Mouse (Mus musculus) embryonic facial prominence, embryonic 13.5 days (tissue): ENCODE results near the gene Gtpbp1. TPM values are rescaled to one million over a fixed set of nuclear protein-coding genes. Genes with fewer than 3 reads are reported as not detected.
A peak's percentile ranks its signal among the peaks of the same experiment; 100 is the strongest.

ENCODE experiments used
- ATAC-seq: fragments of 200-750 bp; cut with Nextera tagmentation; 2 replicates; pipeline ENCODE4 v1.8.0; 2017; ENCODE audit warnings: low read depth; ENCODE audit not compliant: insufficient number of reproducible peaks, insufficient read depth, low FRiP score, low TSS enrichment
- H3K27ac ChIP-seq: fragments of 300-500 bp; sonication (generic); 2 replicates; pipeline ENCODE4 v1.5.1; 2015; ENCODE audit warnings: moderate library complexity, mild to moderate bottlenecking, inconsistent platforms
- H3K27me3 ChIP-seq: fragments of 300-500 bp; sonication (generic); 2 replicates; pipeline ENCODE4 v1.6.1; 2015; ENCODE audit warnings: mild to moderate bottlenecking, inconsistent platforms
- H3K36me3 ChIP-seq: fragments of 300-500 bp; sonication (generic); 2 replicates; pipeline ENCODE4 v1.6.1; 2015; ENCODE audit warnings: mild to moderate bottlenecking, inconsistent platforms
- H3K4me1 ChIP-seq: fragments of 300-500 bp; sonication (generic); 2 replicates; pipeline ENCODE4 v1.6.1; 2015; ENCODE audit warnings: inconsistent platforms
- H3K4me2 ChIP-seq: fragments of 300-500 bp; sonication (generic); 2 replicates; pipeline ENCODE4 v1.6.1; 2015; ENCODE audit warnings: moderate library complexity, mild to moderate bottlenecking, inconsistent platforms
- H3K4me3 ChIP-seq: fragments of 300-500 bp; sonication (generic); 2 replicates; pipeline ENCODE4 v1.5.1; 2015; ENCODE audit warnings: mild to moderate bottlenecking, inconsistent platforms
- H3K9ac ChIP-seq: fragments of 300-500 bp; sonication (generic); 2 replicates; pipeline ENCODE4 v1.6.1; 2015; ENCODE audit warnings: mild to moderate bottlenecking, inconsistent platforms
- H3K9me3 ChIP-seq: fragments of 300-500 bp; sonication (generic); 2 replicates; pipeline ENCODE4 v1.6.1; 2016; ENCODE audit warnings: inconsistent platforms
- WGBS: fragments of 180-500 bp; shearing (Covaris S2); methylation state at CpG from one replicate; pipeline ENCODE4 v1.1.7; 2015; ENCODE audit warnings: mixed read lengths; 5-methylcytosine and 5-hydroxymethylcytosine counted together
- polyA plus RNA-seq: library from polyadenylated mRNA; unstranded; fragments of >200 nt; fragmentation: Nextera tagmentation; extraction: Ambion mirVana; gene quantifications from 2 replicates; pipeline ENCODE4 v1.2.1, GENCODE M21; 2015

Gtpbp1 gene
- polyA plus RNA-seq, 1 experiment from 2014 or later, result 42.2 TPM

DNA sequence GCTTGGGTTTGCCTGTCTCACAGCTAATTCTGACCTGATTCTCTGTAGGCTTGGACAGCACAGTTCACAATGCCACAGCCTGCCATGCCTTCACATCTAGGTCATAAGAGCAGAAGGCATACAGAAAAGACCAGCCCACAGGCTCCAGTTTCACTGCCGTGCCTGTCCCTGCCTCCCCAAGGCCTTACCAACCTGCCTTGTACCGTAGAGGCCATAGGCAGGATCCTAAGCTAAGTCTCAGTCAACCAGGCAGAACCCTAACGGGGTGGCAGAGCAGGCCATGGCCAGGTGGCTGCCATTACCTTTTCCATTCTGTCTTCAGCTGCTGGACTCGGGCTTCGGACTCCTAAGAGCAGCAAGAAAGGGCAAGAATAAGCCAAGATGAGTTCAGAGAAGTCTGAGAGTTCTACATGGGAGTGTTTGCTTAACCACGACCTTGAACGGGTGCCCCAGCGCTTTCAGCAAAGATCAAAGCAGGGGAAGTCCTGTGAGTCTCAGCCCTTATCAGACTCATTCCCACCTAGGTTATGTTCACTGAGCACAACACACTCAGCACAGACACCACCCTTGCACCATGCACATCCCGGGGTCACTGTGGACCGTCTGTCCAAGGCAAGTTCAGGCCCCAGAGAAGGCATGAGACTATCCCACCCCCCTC is 38.2 kb downstream of the Gtpbp1 start:
- Histone ChIP-seq H3K4me1 (peaks cover 3% of the 10 kb centered on the region; the same call in 1 of the 2 replicates), H3K9ac (no peak overlapping the region), H3K4me2 (no peak overlapping the region), H3K27me3 (no peaks in the 10 kb centered on the region), H3K27ac (no peak overlapping the region), H3K9me3 (no peaks in the 10 kb centered on the region), H3K36me3 (peaks cover 94% of the 10 kb centered on the region), H3K4me3 (no peak overlapping the region)
- ATAC-seq, result no peak
- WGBS, result 86% methylated on average over 10 of the region's 10 CpGs

DNA sequence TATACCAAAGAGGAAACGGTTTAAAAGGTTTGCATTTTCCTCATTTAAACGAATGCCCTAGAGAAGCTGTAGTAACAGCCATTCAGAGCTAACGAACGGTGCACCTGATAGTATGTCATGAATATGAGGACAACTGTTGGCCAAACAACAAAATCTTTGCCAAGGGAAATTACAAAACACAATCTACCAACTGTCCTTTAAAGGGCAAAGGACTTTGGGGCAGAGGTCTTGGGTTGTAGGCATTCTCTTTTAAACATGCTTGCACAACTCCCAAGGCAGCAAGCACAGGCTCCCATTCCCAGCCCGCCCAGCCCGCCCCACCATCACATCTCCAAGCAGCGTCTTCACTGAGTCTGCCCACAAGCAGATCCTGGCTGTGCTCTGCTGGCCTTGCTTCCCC is 40.9 kb downstream of the Gtpbp1 start:
- H3K4me1 ChIP-seq, result peaks cover 6% of the 10 kb centered on the region
- ATAC-seq, result no peak
- no peak overlapping the region; the same call in 1 of the 2 replicates for H3K9ac ChIP-seq
- H3K9me3 ChIP-seq, result no peaks in the 10 kb centered on the region
- H3K27ac ChIP-seq, result no peak overlapping the region
- 84% methylated on average over 7 of the region's 7 CpGs for WGBS
- peaks cover 91% of the 10 kb centered on the region for H3K36me3 ChIP-seq
- no peak overlapping the region for H3K4me3 ChIP-seq
- no peaks in the 10 kb centered on the region for H3K27me3 ChIP-seq
- no peak overlapping the region for H3K4me2 ChIP-seq

DNA sequence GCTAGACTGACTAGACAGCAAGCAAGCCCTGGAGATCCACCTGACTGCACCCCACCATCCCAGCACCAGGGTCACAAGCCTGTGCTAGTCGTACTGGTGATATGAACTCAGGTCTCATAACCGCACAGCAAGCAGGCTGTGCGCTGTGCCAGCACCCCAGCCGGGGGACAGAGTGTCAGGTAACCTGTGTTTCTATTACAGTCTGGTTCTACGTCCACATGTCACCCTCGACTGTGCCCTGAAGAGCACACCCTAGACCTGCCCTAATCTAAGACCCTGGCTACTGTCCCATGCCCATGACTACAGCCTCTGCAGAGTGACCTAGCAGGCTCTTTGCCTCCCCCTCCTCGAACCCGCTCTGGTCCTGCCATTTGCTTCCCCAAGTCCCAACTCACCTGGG is 42.5 kb downstream of the Gtpbp1 start:
- 94% methylated on average over 8 of the region's 8 CpGs for WGBS
- ATAC-seq, result no peak
- Histone ChIP-seq H3K4me2 (no peak overlapping the region), H3K36me3 (peaks cover 91% of the 10 kb centered on the region), H3K4me1 (peaks cover 6% of the 10 kb centered on the region), H3K27ac (no peak overlapping the region), H3K9me3 (no peaks in the 10 kb centered on the region), H3K4me3 (no peak overlapping the region), H3K9ac (no peak overlapping the region), H3K27me3 (no peaks in the 10 kb centered on the region)

DNA sequence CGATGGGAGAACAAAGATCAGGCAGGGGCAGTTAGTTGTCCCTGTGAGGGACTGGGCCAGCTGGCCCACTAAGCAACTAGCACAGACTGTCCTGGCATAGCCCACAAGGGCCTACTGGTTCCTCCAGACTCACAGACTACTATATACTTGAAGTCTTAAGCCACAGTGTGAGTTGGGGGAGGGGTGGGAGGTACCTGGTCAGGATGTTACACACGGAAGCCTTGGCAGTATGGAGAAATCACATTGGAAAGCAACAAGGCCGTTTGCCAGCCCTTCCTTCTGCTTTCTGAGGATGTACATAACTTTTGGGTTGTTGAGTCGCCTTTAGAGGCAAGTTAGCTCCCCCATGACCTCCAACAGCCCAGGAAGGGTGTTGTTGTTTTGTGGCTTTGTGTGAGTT is 43.0 kb downstream of the Gtpbp1 start:
- Histone ChIP-seq H3K4me1 (peaks cover 6% of the 10 kb centered on the region), H3K27me3 (no peaks in the 10 kb centered on the region), H3K4me3 (no peak overlapping the region), H3K36me3 (peaks cover 91% of the 10 kb centered on the region), H3K27ac (no peak overlapping the region), H3K9ac (no peak overlapping the region), H3K4me2 (no peak overlapping the region), H3K9me3 (no peaks in the 10 kb centered on the region)
- ATAC-seq, result no peak
- 71% methylated on average over 4 of the region's 4 CpGs for WGBS

DNA sequence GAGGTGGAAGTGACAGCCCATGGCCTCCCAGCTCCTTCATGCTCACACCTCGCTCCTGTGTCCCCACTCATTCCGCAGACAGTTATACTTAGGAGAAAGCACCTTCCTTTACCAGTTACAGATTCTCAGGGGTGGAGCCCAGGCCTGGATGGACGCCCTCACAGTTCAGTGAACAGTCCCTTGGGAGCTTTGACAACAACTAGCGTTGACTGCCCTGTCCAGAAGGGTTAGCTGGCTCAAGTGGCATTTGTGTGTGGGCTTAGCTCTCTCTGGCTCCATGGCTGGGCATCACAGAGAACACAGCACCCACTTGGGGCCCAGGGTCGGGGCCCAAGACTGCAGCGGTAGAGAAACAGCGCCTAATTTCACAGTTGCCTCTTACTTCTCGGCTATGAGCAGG is 43.7 kb downstream of the Gtpbp1 start:
- Histone ChIP-seq H3K9ac (no peak overlapping the region), H3K27ac (no peak overlapping the region), H3K4me1 (peaks cover 12% of the 10 kb centered on the region), H3K4me2 (no peak overlapping the region), H3K9me3 (no peaks in the 10 kb centered on the region), H3K4me3 (no peak overlapping the region), H3K27me3 (no peaks in the 10 kb centered on the region), H3K36me3 (peaks cover 91% of the 10 kb centered on the region)
- no peak for ATAC-seq
- WGBS, result 87% methylated on average over 8 of the region's 8 CpGs

DNA sequence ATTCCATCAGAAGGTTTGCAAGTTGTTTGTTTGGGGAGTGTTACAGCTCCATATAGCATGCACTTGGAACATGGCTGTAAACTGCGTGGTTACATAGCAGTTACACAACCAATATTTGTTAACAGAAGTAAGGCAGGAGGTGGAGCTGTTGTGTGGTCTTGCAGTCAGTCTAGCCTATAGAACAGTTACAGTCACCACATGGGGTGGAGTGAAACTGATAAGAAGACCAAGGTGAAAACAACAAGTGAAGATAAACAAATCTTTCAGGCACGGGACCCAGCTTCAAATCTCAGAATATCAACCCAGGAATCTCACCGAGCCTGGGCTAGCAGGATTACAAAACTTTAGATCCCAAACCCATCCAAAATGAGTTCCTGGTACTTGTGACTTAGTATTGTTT is 50.1 kb downstream of the Gtpbp1 start:
- Histone ChIP-seq H3K27me3 (no peaks in the 10 kb centered on the region), H3K36me3 (peaks cover 38% of the 10 kb centered on the region), H3K9ac (peak overlapping the region; percentile 87), H3K4me1 (peaks cover 35% of the 10 kb centered on the region), H3K9me3 (no peaks in the 10 kb centered on the region), H3K4me2 (peak overlapping the region; percentile 73), H3K27ac (no peak overlapping the region), H3K4me3 (peak overlapping the region; percentile 76)
- no peak for ATAC-seq
- WGBS, result 81% methylated on average over 3 of the region's 3 CpGs

DNA sequence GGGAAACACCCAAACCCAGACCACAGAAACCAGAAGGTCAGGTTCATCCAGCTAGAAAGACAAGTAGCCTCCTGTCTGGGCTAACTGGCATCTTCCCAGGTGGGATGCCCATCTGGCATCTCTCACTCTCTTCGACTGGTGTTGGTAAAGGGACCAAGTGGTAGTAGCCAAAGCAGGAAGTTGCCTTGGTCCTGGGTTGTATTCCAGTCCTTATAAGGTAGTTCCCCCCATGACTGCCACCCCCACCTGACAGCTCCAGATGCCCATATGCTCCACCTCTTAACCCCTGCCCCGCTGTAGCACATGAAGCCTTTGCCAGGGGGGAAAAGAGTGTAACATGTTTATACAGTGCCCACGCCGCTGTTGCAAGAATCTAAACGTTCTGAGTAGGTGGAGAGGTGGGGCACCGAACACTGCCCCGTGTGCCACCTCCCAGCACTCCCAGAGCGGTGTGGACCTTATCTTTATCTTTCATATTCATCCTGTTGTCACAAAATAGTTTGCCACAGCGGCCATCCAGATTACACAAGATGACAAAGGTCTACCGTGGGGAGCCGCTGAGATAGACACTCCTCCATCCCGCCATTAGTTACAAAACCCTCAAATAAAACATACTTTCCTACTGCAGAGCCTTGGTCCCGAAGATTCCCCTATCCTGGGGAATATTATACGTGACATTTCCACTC is 50.7 kb downstream of the Gtpbp1 start:
- Histone ChIP-seq H3K27ac (peak overlapping the region; percentile 60; the same call in 1 of the 2 replicates), H3K9ac (peak overlapping the region; percentile 87), H3K36me3 (peaks cover 34% of the 10 kb centered on the region), H3K4me3 (peak overlapping the region; percentile 76), H3K4me2 (peak overlapping the region; percentile 73), H3K27me3 (no peaks in the 10 kb centered on the region), H3K4me1 (peaks cover 33% of the 10 kb centered on the region), H3K9me3 (no peaks in the 10 kb centered on the region)
- no peak for ATAC-seq
- 25% methylated on average over 14 of the region's 14 CpGs for WGBS

DNA sequence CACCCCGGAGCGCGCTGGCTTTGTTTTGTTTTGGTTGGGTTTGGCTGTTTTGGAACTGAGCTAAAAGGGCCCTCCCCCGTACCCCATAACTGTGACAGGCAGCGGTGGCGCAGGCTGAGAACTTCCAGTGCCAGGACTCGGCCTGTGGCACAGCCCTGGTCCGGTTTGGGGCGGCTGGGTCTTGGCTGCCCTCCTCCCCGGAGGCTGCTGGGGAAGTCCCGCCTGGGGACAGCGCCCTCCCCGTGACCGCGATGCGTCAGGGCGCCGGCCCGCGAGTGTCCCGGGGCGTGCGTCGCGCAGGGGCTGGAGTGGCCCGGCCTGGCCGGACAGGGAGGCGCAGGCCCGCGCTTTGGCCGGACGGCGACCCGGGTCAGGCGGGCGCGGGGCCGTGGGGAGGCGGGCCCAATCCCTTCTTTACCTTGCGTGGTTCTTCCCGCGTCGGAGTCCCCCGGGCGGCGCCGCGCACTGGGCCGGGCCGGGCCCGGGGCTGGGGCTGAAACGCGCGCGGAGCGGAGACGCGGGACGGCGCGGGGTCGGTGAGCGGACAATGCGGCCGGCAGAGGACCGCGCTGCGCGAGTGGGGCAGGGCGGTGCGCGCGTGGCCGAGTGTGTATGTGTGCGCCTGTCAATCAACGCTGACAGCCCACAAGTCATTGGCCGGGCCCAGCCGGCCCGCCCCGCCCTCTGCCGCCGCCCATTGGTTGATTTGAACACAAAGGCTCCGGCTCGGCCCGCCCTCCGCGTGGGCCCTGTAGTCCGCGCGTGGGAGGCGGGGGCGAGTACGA is 51.5 kb downstream of the Gtpbp1 start, which contains the start of gene Sun2:
Sun2 (minus strand) TSS at position 616 of the 785 bp plus-strand sequence.
- ATAC-seq, result peak; percentile 88
- H3K36me3 ChIP-seq, result peaks cover 26% of the 10 kb centered on the region
- peak within 1 kb of the TSS; percentile 87 for H3K9ac ChIP-seq
- no peaks in the 10 kb centered on the region for H3K9me3 ChIP-seq
- H3K4me1 ChIP-seq, result peaks cover 33% of the 10 kb centered on the region
- H3K4me3 ChIP-seq, result peak within 1 kb of the TSS; percentile 76
- WGBS, result under 1% methylated on average over 67 of the region's 93 CpGs
- peak within 1 kb of the TSS; percentile 73 for H3K4me2 ChIP-seq
- no peaks in the 10 kb centered on the region for H3K27me3 ChIP-seq
- peak within 1 kb of the TSS; percentile 60 for H3K27ac ChIP-seq

DNA sequence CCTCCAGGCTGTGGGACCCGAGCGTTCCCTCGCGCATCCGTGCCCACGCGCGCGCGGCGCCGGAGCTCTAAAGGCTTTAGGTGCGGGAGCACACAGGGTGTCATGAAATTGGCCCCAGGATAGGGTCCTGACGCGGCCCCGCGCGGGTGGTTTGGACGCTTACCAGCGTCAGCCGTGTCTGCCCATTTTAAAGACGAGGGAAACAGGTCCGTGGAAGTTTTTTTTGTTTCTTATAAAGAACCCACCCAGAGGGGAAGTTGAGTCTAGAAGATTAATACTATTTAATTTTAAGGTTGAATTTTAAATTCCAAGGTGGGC is 52.0 kb downstream of the Gtpbp1 start:
- Histone ChIP-seq H3K4me2 (peak overlapping the region; percentile 73), H3K27ac (peak overlapping the region; percentile 60; the same call in 1 of the 2 replicates), H3K4me1 (peaks cover 33% of the 10 kb centered on the region), H3K27me3 (no peaks in the 10 kb centered on the region), H3K9me3 (no peaks in the 10 kb centered on the region), H3K36me3 (peaks cover 21% of the 10 kb centered on the region), H3K4me3 (peak overlapping the region; percentile 76), H3K9ac (peak overlapping the region; percentile 87)
- ATAC-seq, result no peak
- WGBS, result under 1% methylated on average over 23 of the region's 23 CpGs

DNA sequence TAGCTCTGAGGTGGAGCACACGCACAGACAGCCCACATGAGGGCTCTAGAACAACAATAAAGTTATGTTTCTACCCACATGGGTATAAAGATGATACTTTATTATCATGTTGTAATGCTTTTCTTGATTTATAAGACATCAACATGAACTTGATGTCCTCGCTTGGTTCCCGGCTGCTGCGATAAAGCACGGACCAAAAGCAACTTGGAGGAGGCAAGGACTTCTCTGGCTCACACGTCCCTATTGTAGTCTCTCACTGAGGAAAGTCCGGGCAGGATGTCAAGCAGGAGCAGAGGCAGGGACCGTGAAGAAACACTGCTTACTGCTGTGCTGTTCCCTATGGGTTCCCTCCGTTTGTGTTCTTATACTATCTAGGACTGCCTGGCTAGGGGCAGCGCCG is 53.4 kb downstream of the Gtpbp1 start:
- Histone ChIP-seq H3K9ac (no peak overlapping the region), H3K4me2 (no peak overlapping the region), H3K27me3 (no peaks in the 10 kb centered on the region), H3K4me1 (peaks cover 30% of the 10 kb centered on the region), H3K9me3 (no peaks in the 10 kb centered on the region), H3K36me3 (peaks cover 7% of the 10 kb centered on the region), H3K4me3 (no peak overlapping the region), H3K27ac (no peak overlapping the region)
- no peak for ATAC-seq
- 93% methylated on average over 11 of the region's 11 CpGs for WGBS

DNA sequence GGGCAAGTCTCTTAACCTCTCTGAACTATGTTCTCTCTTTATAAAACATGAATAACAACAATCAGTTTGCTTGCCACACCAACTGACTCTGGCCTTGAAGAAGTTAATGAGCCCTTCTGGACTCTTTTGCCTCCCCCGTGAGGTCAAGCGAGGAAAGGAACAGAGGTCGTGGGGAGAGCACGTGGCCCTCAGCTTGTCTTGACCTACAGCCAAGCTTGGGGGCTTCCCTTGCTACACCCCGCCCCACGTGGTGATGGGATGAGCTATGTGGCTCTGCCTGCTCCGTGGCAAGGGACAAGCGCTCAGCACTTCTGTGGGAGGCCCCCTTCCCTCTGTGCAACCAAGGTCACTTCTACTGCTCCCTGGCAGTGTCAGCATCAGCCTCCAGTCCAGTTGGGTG is 54.1 kb downstream of the Gtpbp1 start:
- Histone ChIP-seq H3K27ac (no peak overlapping the region), H3K36me3 (no peaks in the 10 kb centered on the region), H3K9ac (no peak overlapping the region), H3K9me3 (no peaks in the 10 kb centered on the region), H3K27me3 (no peaks in the 10 kb centered on the region), H3K4me3 (no peak overlapping the region), H3K4me2 (no peak overlapping the region), H3K4me1 (peaks cover 24% of the 10 kb centered on the region)
- no peak for ATAC-seq
- 81% methylated on average over 8 of the region's 8 CpGs for WGBS
